In genomic region chr2:30261064-30261736, GRCm38 (mm10) we compare ENCODE assay signal across 18 mouse cellular contexts. TPM values are rescaled to one million over a fixed set of nuclear protein-coding genes. Genes with fewer than 3 reads are reported as not detected.
DNase-seq lines count a peak whose midpoint lies in the region; ATAC-seq and TF ChIP-seq lines count a peak whose summit lies in the region.
"Had no signal": no experiment of that assay in that cellular context is flagged by ENCODE, and none has a peak within 500 bp of the region (broad histone marks: within the 10 kb centered on the region; RNA-seq: fewer than 3 reads in every experiment).

No protein-coding gene starts in this region.

- no peak for ATAC-seq in hindbrain, embryonic 15.5 days (ENCODE audit: low FRiP score, low read depth)
- ATAC-seq in hindbrain, embryonic 14.5 days (ENCODE audit: low FRiP score) = no peak
- no peak for ATAC-seq in lung, embryonic 14.5 days (ENCODE audit: insufficient read depth)
- ATAC-seq: forebrain, embryonic 16.5 days; inflammation-experienced regulatory T-cells, adult 6 months had no signal

- 0 out of 2 replicates have a peak, but pooled peaks have one; percentile 13 for TF ChIP-seq CTCF in lung, embryonic 14.5 days (IDR thresholded peaks at IDR 0.05; ENCODE audit: low read depth)

- no peak overlapping the region for H3K4me2 ChIP-seq in hindbrain, embryonic 15.5 days
- H3K4me2 ChIP-seq in hindbrain, embryonic 14.5 days (replicated peaks) = no peak overlapping the region
- H3K4me2 ChIP-seq in lung, embryonic 14.5 days = no peak overlapping the region

- peak; percentile 6 to 25 for DNase-seq in cerebellum, postnatal 25 days
- DNase-seq in cerebellum, postnatal 4 days (ENCODE audit: low spot score in 2 of 2) = no peak
- no peak for DNase-seq in hindbrain, embryonic 14.5 days (ENCODE audit: low spot score)
- DNase-seq in lung, embryonic 14.5 days = no peak
- no peak for DNase-seq in lung, postnatal 36 days
- DNase-seq in splenic B cell, adult 2 months (ENCODE audit: low read depth, low spot score) = peak; percentile 43
- no peak for DNase-seq in layer of hippocampus, adult 18-20 months (ENCODE audit: low spot score in 2 of 2)
- DNase-seq: adrenal gland, postnatal 10 days; lung, adult 18-20 months; right cerebral cortex, postnatal 25 days had no signal

- 83% methylated on average over 4 of the region's 4 CpGs for WGBS in hindbrain, embryonic 15.5 days
- WGBS in hindbrain, embryonic 14.5 days = 90% methylated on average over 4 of the region's 4 CpGs
- 84% methylated on average over 4 of the region's 4 CpGs for WGBS in lung, embryonic 14.5 days

- H3K27me3 ChIP-seq in hindbrain, embryonic 15.5 days = no peaks in the 10 kb centered on the region
- H3K27me3 ChIP-seq in hindbrain, embryonic 14.5 days (ENCODE audit: control insufficient read depth, insufficient read depth, low read length) = no peaks in the 10 kb centered on the region
- no peaks in the 10 kb centered on the region for H3K27me3 ChIP-seq in lung, embryonic 14.5 days (ENCODE audit: insufficient read depth, low read length)
- no peaks in the 10 kb centered on the region for H3K27me3 ChIP-seq in splenic B cell, adult 2 months (ENCODE audit: control insufficient read depth, insufficient read depth, low read length, poor library complexity, severe bottlenecking)

- 0 out of 2 replicates have a peak overlapping the region, but pooled peaks have one; percentile 6 for H3K27ac ChIP-seq in hindbrain, embryonic 15.5 days (replicated peaks)
- H3K27ac ChIP-seq in hindbrain, embryonic 14.5 days = no peak overlapping the region
- H3K27ac ChIP-seq in lung, embryonic 14.5 days (ENCODE audit: low read depth) = no peak overlapping the region

- H3K4me1 ChIP-seq in hindbrain, embryonic 15.5 days (replicated peaks) = peaks cover 47% of the 10 kb centered on the region
- peaks cover 20% of the 10 kb centered on the region for H3K4me1 ChIP-seq in hindbrain, embryonic 14.5 days (replicated peaks; ENCODE audit: control insufficient read depth, insufficient read depth, low read length)
- peaks cover 11% of the 10 kb centered on the region; the same call in 1 of the 2 replicates for H3K4me1 ChIP-seq in lung, embryonic 14.5 days (ENCODE audit: insufficient read depth)

- no peaks in the 10 kb centered on the region for H3K9me3 ChIP-seq in hindbrain, embryonic 15.5 days
- H3K9me3 ChIP-seq in hindbrain, embryonic 14.5 days (ENCODE audit: control insufficient read depth, low read length) = no peaks in the 10 kb centered on the region
- H3K9me3 ChIP-seq in lung, embryonic 14.5 days (ENCODE audit: low read depth, low read length) = no peaks in the 10 kb centered on the region

- no peak overlapping the region for H3K4me3 ChIP-seq in hindbrain, embryonic 15.5 days
- no peak overlapping the region for H3K4me3 ChIP-seq in hindbrain, embryonic 14.5 days (replicated peaks; ENCODE audit: low read length)
- H3K4me3 ChIP-seq in lung, embryonic 14.5 days (ENCODE audit: low read depth, low read length) = no peak overlapping the region

- H3K9ac ChIP-seq in hindbrain, embryonic 15.5 days = no peak overlapping the region
- H3K9ac ChIP-seq in hindbrain, embryonic 14.5 days = no peak overlapping the region
- H3K9ac ChIP-seq in lung, embryonic 14.5 days = no peak overlapping the region

- H3K36me3 ChIP-seq in hindbrain, embryonic 15.5 days = peaks cover 51% of the 10 kb centered on the region
- peaks cover 83% of the 10 kb centered on the region for H3K36me3 ChIP-seq in hindbrain, embryonic 14.5 days (replicated peaks; ENCODE audit: control insufficient read depth, insufficient read depth)
- H3K36me3 ChIP-seq in lung, embryonic 14.5 days (ENCODE audit: insufficient read depth) = peaks cover 82% of the 10 kb centered on the region
- peaks cover 12% of the 10 kb centered on the region for H3K36me3 ChIP-seq in splenic B cell, adult 2 months (ENCODE audit: control insufficient read depth, insufficient read depth, low read length, poor library complexity, severe bottlenecking)

RNA-seq across cellular contexts. Expression of gene Phyhd1, which starts 4.8 kb away (rescaled TPM):
- 6.0 and 6.2 TPM in 2 replicates for polyA plus RNA-seq in hindbrain, embryonic 15.5 days (2015; fragmentation: Nextera tagmentation; extraction: Ambion mirVana)
- 5.9 and 6.9 TPM in 2 replicates for polyA plus RNA-seq in hindbrain, embryonic 14.5 days (2014; fragmentation: Nextera tagmentation; extraction: Ambion mirVana)
- 7.1 and 7.3 TPM in 2 replicates for polyA plus RNA-seq in lung, embryonic 14.5 days (2014; fragmentation: Nextera tagmentation; extraction: Ambion mirVana)
- 10 to 100 TPM; 17.7 to 20.1 TPM for total RNA-seq in layer of hippocampus, adult 18-20 months (2021)
- total RNA-seq: megakaryocyte-erythroid progenitor cell, adult 5-6 weeks had no signal

RNA-seq across cellular contexts. Expression of gene Gm28038, which starts 19.6 kb away (rescaled TPM):
- not detected in 2 replicates for polyA plus RNA-seq in hindbrain, embryonic 15.5 days (2015; fragmentation: Nextera tagmentation; extraction: Ambion mirVana)
- polyA plus RNA-seq in hindbrain, embryonic 14.5 days (2014; fragmentation: Nextera tagmentation; extraction: Ambion mirVana) = not detected in 2 replicates
- not detected in 2 replicates for polyA plus RNA-seq in lung, embryonic 14.5 days (2014; fragmentation: Nextera tagmentation; extraction: Ambion mirVana)
- total RNA-seq in layer of hippocampus, adult 18-20 months (2021) = not detected
- total RNA-seq: adrenal gland, postnatal 10 days; left cerebral cortex, postnatal 36 days had no signal
- polyA plus RNA-seq: forebrain, embryonic 16.5 days; large intestine, adult 2 months; thymus, postnatal 0 days had no signal

RNA-seq across cellular contexts. Expression of gene Gm28035, which starts 20.8 kb away (rescaled TPM):
- polyA plus RNA-seq in hindbrain, embryonic 15.5 days (2015; fragmentation: Nextera tagmentation; extraction: Ambion mirVana) = 0.18 and 0.26 TPM in 2 replicates
- polyA plus RNA-seq in hindbrain, embryonic 14.5 days (2014; fragmentation: Nextera tagmentation; extraction: Ambion mirVana) = 0.07 and 0.17 TPM in 2 replicates
- 0.20 and 0.23 TPM in 2 replicates for polyA plus RNA-seq in lung, embryonic 14.5 days (2014; fragmentation: Nextera tagmentation; extraction: Ambion mirVana)
- total RNA-seq in layer of hippocampus, adult 18-20 months (2021) = 1 to 10 TPM; 8.4 to 9.5 TPM
- total RNA-seq: granulocyte monocyte progenitor cell, adult 5-6 weeks had no signal

RNA-seq across cellular contexts. Expression of gene Lrrc8a, which starts 23.7 kb away (rescaled TPM):
- 56.8 and 57.8 TPM in 2 replicates for polyA plus RNA-seq in hindbrain, embryonic 15.5 days (2015; fragmentation: Nextera tagmentation; extraction: Ambion mirVana)
- polyA plus RNA-seq in hindbrain, embryonic 14.5 days (2014; fragmentation: Nextera tagmentation; extraction: Ambion mirVana) = 57.9 and 58.6 TPM in 2 replicates
- polyA plus RNA-seq in lung, embryonic 14.5 days (2014; fragmentation: Nextera tagmentation; extraction: Ambion mirVana) = 43.9 and 44.4 TPM in 2 replicates
- 10 to 100 TPM; 61.5 to 62.8 TPM for total RNA-seq in layer of hippocampus, adult 18-20 months (2021)

RNA-seq across cellular contexts. Expression of gene Dolk, which starts 24.9 kb away (rescaled TPM):
- 39.1 and 39.7 TPM in 2 replicates for polyA plus RNA-seq in hindbrain, embryonic 15.5 days (2015; fragmentation: Nextera tagmentation; extraction: Ambion mirVana)
- polyA plus RNA-seq in hindbrain, embryonic 14.5 days (2014; fragmentation: Nextera tagmentation; extraction: Ambion mirVana) = 37.1 and 39.2 TPM in 2 replicates
- 30.6 and 31.7 TPM in 2 replicates for polyA plus RNA-seq in lung, embryonic 14.5 days (2014; fragmentation: Nextera tagmentation; extraction: Ambion mirVana)
- total RNA-seq in layer of hippocampus, adult 18-20 months (2021) = 10 to 100 TPM; 19.8 to 22.3 TPM

Comparison
In these comparisons a context has a peak if more than half of its experiments do, and no peak if none do; other contexts are left out.
1. DNase-seq: peak in cerebellum, postnatal 25 days (2 of 2) and splenic B cell, adult 2 months (single experiment); none in cerebellum, postnatal 4 days (0 of 2), hindbrain, embryonic 14.5 days (single experiment), lung, embryonic 14.5 days (single experiment), lung, postnatal 36 days (single experiment) and layer of hippocampus, adult 18-20 months (0 of 2).